In genomic region chr19:44553286-44553685, GRCm38 (mm10) we compare ENCODE assay signal across 20 mouse cellular contexts. TPM values are rescaled to one million over a fixed set of nuclear protein-coding genes. Genes with fewer than 3 reads are reported as not detected.
DNase-seq lines count a peak whose midpoint lies in the region; ATAC-seq lines count a peak whose summit lies in the region.
"Had no signal": no experiment of that assay in that cellular context is flagged by ENCODE, and none has a peak within 500 bp of the region (broad histone marks: within the 10 kb centered on the region; RNA-seq: fewer than 3 reads in every experiment).

No protein-coding gene starts in this region.

- no peak for ATAC-seq in heart, embryonic 13.5 days (ENCODE audit: extremely low read depth, insufficient number of reproducible peaks, low FRiP score, low TSS enrichment)
- no peak for ATAC-seq in megakaryocyte, adult 5-6 weeks (ENCODE audit: poor library complexity, severe bottlenecking)
- ATAC-seq in kidney, embryonic 16.5 days (ENCODE audit: low FRiP score, low TSS enrichment) = 0 out of 2 replicates have a peak, but pooled peaks have one; percentile 57
- ATAC-seq in neural tube, embryonic 15.5 days (ENCODE audit: low FRiP score) = no peak

- peaks cover 16% of the 10 kb centered on the region for H3K4me1 ChIP-seq in heart, embryonic 13.5 days
- H3K4me1 ChIP-seq in megakaryocyte, embryonic 14.5 days = peaks cover 17% of the 10 kb centered on the region
- peaks cover 17% of the 10 kb centered on the region for H3K4me1 ChIP-seq in kidney, embryonic 16.5 days (ENCODE audit: insufficient read depth, low read length)
- peaks cover 26% of the 10 kb centered on the region for H3K4me1 ChIP-seq in neural tube, embryonic 15.5 days

- H3K27me3 ChIP-seq in heart, embryonic 13.5 days (replicated peaks) = peaks cover 5% of the 10 kb centered on the region
- peaks cover 3% of the 10 kb centered on the region for H3K27me3 ChIP-seq in megakaryocyte, embryonic 14.5 days (replicated peaks)
- no peaks in the 10 kb centered on the region for H3K27me3 ChIP-seq in kidney, embryonic 16.5 days (ENCODE audit: insufficient read depth, low read length)
- H3K27me3 ChIP-seq in neural tube, embryonic 15.5 days (replicated peaks) = 0 out of 2 replicates have a peak, but pooled peaks cover 4% of the 10 kb centered on the region

- no peak overlapping the region for H3K27ac ChIP-seq in heart, embryonic 13.5 days (replicated peaks)
- H3K27ac ChIP-seq in kidney, embryonic 16.5 days (ENCODE audit: low read length) = no peak overlapping the region
- H3K27ac ChIP-seq in neural tube, embryonic 15.5 days (replicated peaks) = no peak overlapping the region
- H3K27ac ChIP-seq: liver, embryonic 13.5 days had no signal

- no peak overlapping the region for H3K9ac ChIP-seq in heart, embryonic 13.5 days
- no peak overlapping the region; the same call in 1 of the 2 replicates for H3K9ac ChIP-seq in kidney, embryonic 16.5 days (replicated peaks; ENCODE audit: low read length)
- H3K9ac ChIP-seq in neural tube, embryonic 15.5 days (replicated peaks) = 0 out of 2 replicates have a peak overlapping the region, but pooled peaks have one; percentile 96

- no peak for DNase-seq in heart, adult 11 months
- no peak for DNase-seq in right cerebral cortex, postnatal 10 days (ENCODE audit: low spot score in 2 of 2)
- DNase-seq in adrenal gland, postnatal 36 days = no peak
- DNase-seq: adrenal gland, postnatal 25 days; B cell, adult 2 months; cerebellum, adult 11 months; embryo, embryonic 11 days; liver, embryonic 13.5 days; lung, postnatal 10 days; right cerebral cortex, postnatal 4 days had no signal

- H3K36me3 ChIP-seq in heart, embryonic 13.5 days = peaks cover 55% of the 10 kb centered on the region
- peaks cover 55% of the 10 kb centered on the region for H3K36me3 ChIP-seq in megakaryocyte, embryonic 14.5 days (replicated peaks; ENCODE audit: low read length)
- peaks cover 47% of the 10 kb centered on the region for H3K36me3 ChIP-seq in kidney, embryonic 16.5 days (ENCODE audit: insufficient read depth, low read length)
- peaks cover 49% of the 10 kb centered on the region for H3K36me3 ChIP-seq in neural tube, embryonic 15.5 days

- 0 out of 2 replicates have a peak overlapping the region, but pooled peaks have one; percentile 80 for H3K4me2 ChIP-seq in heart, embryonic 13.5 days
- H3K4me2 ChIP-seq in kidney, embryonic 16.5 days (replicated peaks; ENCODE audit: low read depth, low read length) = 0 out of 2 replicates have a peak overlapping the region, but pooled peaks have one; percentile 13
- H3K4me2 ChIP-seq in neural tube, embryonic 15.5 days = peak overlapping the region; percentile 85

- WGBS in heart, embryonic 13.5 days = 92% methylated on average over 4 of the region's 4 CpGs
- WGBS in kidney, embryonic 16.5 days = 74% methylated on average over 4 of the region's 4 CpGs
- 96% methylated on average over 4 of the region's 4 CpGs for WGBS in neural tube, embryonic 15.5 days

- H3K4me3 ChIP-seq in heart, embryonic 13.5 days = no peak overlapping the region
- peak overlapping the region; percentile 18 for H3K4me3 ChIP-seq in megakaryocyte, embryonic 14.5 days (replicated peaks)
- no peak overlapping the region for H3K4me3 ChIP-seq in kidney, embryonic 16.5 days (ENCODE audit: low read length)
- no peak overlapping the region for H3K4me3 ChIP-seq in neural tube, embryonic 15.5 days (replicated peaks)

- no peaks in the 10 kb centered on the region for H3K9me3 ChIP-seq in heart, embryonic 13.5 days
- no peaks in the 10 kb centered on the region for H3K9me3 ChIP-seq in megakaryocyte, embryonic 14.5 days
- H3K9me3 ChIP-seq in kidney, embryonic 16.5 days (ENCODE audit: low read length) = no peaks in the 10 kb centered on the region
- no peaks in the 10 kb centered on the region for H3K9me3 ChIP-seq in neural tube, embryonic 15.5 days (replicated peaks)
- H3K9me3 ChIP-seq: liver, embryonic 13.5 days had no signal

RNA-seq across cellular contexts. Expression of gene Gm20538, which starts 0.7 kb away (rescaled TPM):
- not detected in 2 replicates for polyA plus RNA-seq in heart, embryonic 13.5 days (2015; fragmentation: Nextera tagmentation; extraction: Ambion mirVana)
- not detected in 2 replicates for polyA plus RNA-seq in megakaryocyte, embryonic 14.5 days (2012; ENCODE audit: insufficient read depth, low replicate concordance)
- not detected in 2 replicates for total RNA-seq in megakaryocyte, adult 5-6 weeks (2015)
- total RNA-seq in megakaryocyte, adult 5-6 weeks (2017) = not detected in 2 replicates
- 1.2 TPM in 1 of 2 replicates, not detected in the other for polyA plus RNA-seq in kidney, embryonic 16.5 days (2015; fragmentation: Nextera tagmentation; extraction: Ambion mirVana)
- polyA plus RNA-seq in neural tube, embryonic 15.5 days (2015; fragmentation: Nextera tagmentation; extraction: Ambion mirVana) = not detected in 2 replicates
- not detected for total RNA-seq in adrenal gland, postnatal 36 days (2021)
- total RNA-seq: adrenal gland, postnatal 25 days; ES-E14; left cerebral cortex, postnatal 14 days had no signal
- polyA plus RNA-seq: heart, embryonic 11.5 days; large intestine, adult 2 months; liver, embryonic 13.5 days; stomach, embryonic 14.5 days had no signal

RNA-seq across cellular contexts. Expression of gene Ndufb8, which starts 2.0 kb away (rescaled TPM):
- 887 and 1,052 TPM in 2 replicates for polyA plus RNA-seq in heart, embryonic 13.5 days (2015; fragmentation: Nextera tagmentation; extraction: Ambion mirVana)
- 84.9 and 219 TPM in 2 replicates for polyA plus RNA-seq in megakaryocyte, embryonic 14.5 days (2012; ENCODE audit: insufficient read depth, low replicate concordance)
- total RNA-seq in megakaryocyte, adult 5-6 weeks (2015) = 305 and 327 TPM in 2 replicates
- 205 and 223 TPM in 2 replicates for total RNA-seq in megakaryocyte, adult 5-6 weeks (2017)
- 632 and 676 TPM in 2 replicates for polyA plus RNA-seq in kidney, embryonic 16.5 days (2015; fragmentation: Nextera tagmentation; extraction: Ambion mirVana)
- 714 and 813 TPM in 2 replicates for polyA plus RNA-seq in neural tube, embryonic 15.5 days (2015; fragmentation: Nextera tagmentation; extraction: Ambion mirVana)
- 100 to 1,000 TPM; 628 to 645 TPM for total RNA-seq in adrenal gland, postnatal 36 days (2021)

RNA-seq across cellular contexts. Expression of gene Sec31b, which starts 7.6 kb away (rescaled TPM):
- polyA plus RNA-seq in heart, embryonic 13.5 days (2015; fragmentation: Nextera tagmentation; extraction: Ambion mirVana) = 0.96 and 0.98 TPM in 2 replicates
- 1.5 TPM in 1 of 2 replicates, not detected in the other for polyA plus RNA-seq in megakaryocyte, embryonic 14.5 days (2012; ENCODE audit: insufficient read depth, low replicate concordance)
- 0.11 and 0.51 TPM in 2 replicates for total RNA-seq in megakaryocyte, adult 5-6 weeks (2015)
- 0.37 and 0.92 TPM in 2 replicates for total RNA-seq in megakaryocyte, adult 5-6 weeks (2017)
- polyA plus RNA-seq in kidney, embryonic 16.5 days (2015; fragmentation: Nextera tagmentation; extraction: Ambion mirVana) = 1.3 and 1.9 TPM in 2 replicates
- 0.41 and 0.69 TPM in 2 replicates for polyA plus RNA-seq in neural tube, embryonic 15.5 days (2015; fragmentation: Nextera tagmentation; extraction: Ambion mirVana)
- total RNA-seq in adrenal gland, postnatal 36 days (2021) = 1 to 10 TPM; 4.0 to 4.9 TPM

RNA-seq across cellular contexts. Expression of gene Hif1an, which starts 9.4 kb away (rescaled TPM):
- 23.5 and 23.9 TPM in 2 replicates for polyA plus RNA-seq in heart, embryonic 13.5 days (2015; fragmentation: Nextera tagmentation; extraction: Ambion mirVana)
- 2.9 and 8.0 TPM in 2 replicates for polyA plus RNA-seq in megakaryocyte, embryonic 14.5 days (2012; ENCODE audit: insufficient read depth, low replicate concordance)
- 3.8 and 4.9 TPM in 2 replicates for total RNA-seq in megakaryocyte, adult 5-6 weeks (2015)
- 6.5 and 6.6 TPM in 2 replicates for total RNA-seq in megakaryocyte, adult 5-6 weeks (2017)
- 32.8 and 34.2 TPM in 2 replicates for polyA plus RNA-seq in kidney, embryonic 16.5 days (2015; fragmentation: Nextera tagmentation; extraction: Ambion mirVana)
- 25.0 TPM in 2 replicates for polyA plus RNA-seq in neural tube, embryonic 15.5 days (2015; fragmentation: Nextera tagmentation; extraction: Ambion mirVana)
- total RNA-seq in adrenal gland, postnatal 36 days (2021) = 10 to 100 TPM; 27.9 to 28.7 TPM

Comparison
In these comparisons a context has a peak if more than half of its experiments do, and no peak if none do; other contexts are left out.
1. H3K4me2 ChIP-seq: peak in every context shown above with its lines; median percentile 85 in neural tube, embryonic 15.5 days; 80 in heart, embryonic 13.5 days; 13 in kidney, embryonic 16.5 days.